Mouse (Mus musculus): Measurements from ENCODE around the gene Sik3.
"Not testable (repeated sequence)": the region's sequence is repeated elsewhere in the genome, so short reads cannot be mapped to it uniquely, and the experiment has no call there.

Gene Sik3

DNA sequence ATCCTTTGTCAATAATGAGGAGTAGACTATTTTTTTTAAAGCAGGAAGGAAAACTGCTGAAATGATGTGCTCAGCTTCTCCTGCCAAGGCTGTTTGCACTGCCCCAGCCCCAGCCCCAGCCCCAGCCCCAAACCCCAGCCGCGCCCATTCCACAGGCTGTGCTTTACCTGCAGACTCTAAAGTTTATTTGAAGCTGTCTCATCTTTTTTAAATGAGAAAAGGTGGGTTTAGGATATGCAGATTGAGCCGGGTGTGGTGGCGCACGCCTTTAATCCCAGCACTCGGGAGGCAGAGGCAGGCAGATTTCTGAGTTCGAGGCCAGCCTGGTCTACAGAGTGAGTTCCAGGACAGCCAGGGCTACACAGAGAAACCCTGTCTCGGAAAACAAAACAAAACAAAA is 143.2 kb downstream of the Sik3 start:
- not testable (repeated sequence) for DNase-seq

DNA sequence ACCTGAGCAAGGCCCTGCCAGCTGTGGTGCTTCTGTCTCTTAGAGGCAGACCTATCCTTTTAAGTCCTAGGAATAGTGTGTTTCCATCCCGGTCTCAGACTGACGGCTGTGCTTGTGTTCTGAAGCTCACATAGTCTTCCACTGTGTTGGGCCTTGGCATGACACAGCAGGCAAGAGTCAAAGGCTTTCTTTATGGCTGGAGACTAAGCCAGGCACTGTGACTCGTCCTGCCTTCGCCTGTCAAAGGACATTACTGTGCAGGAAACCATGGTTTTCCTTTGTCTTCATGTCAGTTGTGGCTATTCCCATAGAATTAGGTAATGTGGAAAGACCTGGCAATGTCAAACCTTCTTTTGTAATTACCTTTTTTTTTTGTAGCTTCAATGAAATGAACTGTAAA is 144.1 kb downstream of the Sik3 start:
- DNase-seq: no peak

DNA sequence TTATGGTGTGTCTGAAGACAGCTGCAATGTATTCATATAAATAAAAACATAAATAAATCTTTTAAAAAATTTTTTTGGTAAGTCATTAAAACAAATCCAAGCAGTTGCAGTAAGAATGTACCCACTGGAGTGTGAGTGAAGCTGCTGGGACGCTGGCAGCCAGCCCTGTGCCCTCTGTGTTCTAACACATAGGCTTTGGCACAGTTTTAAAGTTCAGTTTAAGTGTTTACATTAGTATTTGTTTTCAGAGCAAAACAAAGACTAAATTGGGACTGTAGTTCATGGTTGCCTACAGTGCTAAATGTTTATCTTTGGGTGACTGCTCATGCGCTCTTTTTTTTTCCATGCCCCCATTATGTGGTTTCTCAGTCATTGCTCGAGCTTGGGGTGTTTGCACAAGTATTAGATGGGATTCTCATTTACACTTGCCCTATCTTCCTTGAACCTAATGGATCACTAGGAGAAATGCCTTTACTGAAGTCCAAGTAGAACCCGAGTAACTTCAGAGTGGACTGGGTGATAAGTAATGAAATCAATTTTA is 145.7 kb downstream of the Sik3 start:
- DNase-seq: no peak

DNA sequence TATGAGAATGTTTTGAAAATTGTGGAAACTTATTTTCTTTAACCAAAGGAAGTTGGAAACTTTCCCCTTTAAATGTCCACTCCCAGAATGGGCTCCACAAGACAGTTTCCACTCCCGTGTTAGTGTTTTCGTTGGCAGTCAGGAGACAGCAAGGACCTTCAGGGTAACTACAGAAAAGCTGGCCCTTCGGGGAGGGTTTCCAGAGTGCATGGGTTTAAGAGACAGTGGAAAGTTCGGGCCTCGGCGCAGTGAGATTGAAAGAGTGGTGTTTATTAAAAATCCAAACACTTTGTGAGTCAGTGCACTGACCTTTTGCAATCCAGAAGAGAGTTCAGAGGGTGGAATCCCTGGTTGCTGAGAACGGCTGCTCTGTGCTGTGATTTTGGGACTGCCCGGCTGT is 150.8 kb downstream of the Sik3 start:
- DNase-seq: no peak

DNA sequence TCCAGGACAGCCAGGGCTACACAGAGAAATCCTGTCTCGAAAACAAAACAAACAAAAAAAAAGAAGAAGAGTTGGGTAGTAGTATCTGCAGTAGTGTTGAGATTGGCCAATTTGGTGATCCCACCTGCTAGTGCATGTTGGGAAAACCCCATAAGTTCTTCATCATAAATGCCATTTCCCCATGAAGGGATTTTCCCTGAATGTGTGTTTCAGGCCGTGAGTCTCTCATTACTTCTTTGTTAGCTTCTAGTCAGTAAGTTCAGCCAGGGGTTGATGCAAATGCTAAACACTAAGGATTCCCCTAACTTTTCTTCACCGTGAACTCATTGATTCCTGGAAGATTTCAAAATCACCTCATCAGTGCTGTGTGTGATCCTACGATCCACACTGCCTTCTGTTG is 156.2 kb downstream of the Sik3 start:
- DNase-seq: no peak

DNA sequence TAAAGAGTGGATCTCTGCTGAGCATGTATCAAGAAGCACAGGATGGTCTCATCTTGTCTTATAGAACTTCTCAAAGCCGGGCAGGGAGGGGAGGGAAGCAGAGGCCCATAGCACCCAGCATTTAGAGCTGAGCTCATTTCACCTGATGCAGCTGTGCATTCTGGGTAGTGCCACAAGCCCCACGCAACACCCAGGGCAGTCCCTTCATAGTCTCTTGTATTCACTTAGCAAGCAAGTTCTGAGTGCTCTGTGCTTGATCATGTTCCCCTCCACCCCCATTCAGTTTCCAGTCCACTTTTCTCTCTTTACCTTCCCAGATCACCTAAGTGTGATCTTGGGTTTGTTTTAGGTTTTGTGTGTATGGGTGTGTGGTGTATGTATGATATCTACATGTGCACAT is 159.6 kb downstream of the Sik3 start:
- no peak for DNase-seq

DNA sequence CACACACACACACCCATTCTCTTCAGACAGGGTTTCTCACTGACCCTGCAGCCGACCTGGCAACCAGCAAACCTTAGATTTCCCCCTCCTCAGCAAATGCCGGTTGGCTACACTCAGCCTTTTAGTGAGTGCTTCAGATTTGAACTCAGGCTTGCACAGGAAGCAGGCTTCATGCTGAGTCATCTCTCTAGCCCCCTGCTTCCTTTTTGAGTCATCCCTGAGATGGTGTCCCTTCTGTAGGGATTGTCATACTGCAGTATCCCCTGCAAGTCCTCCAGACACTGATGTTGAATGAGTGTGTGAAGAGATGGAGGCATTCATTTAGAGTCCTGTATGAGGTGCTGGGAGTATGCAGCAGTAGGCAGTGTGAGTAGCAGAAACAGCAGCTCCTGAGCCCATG is 160.3 kb downstream of the Sik3 start:
- no peak for DNase-seq

DNA sequence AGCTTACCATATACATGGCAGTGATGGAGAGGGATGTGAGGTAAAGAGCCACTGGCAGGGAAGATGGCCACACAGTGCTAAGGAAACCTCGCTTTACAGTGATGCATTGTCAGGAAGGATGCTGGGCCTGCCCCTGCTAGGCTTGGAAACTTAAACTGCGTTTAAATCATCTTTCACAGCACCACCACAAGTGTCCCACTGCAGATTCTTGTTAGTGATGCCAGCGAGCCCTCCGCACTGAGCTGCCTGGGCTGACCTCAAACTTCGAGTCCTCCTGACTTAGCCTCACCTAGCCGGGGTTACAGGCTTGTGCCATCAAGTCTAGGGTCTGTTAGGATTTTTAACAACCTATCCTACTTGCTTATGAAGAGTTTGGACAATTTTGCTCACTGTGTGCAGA is 161.3 kb downstream of the Sik3 start:
- DNase-seq: no peak

DNA sequence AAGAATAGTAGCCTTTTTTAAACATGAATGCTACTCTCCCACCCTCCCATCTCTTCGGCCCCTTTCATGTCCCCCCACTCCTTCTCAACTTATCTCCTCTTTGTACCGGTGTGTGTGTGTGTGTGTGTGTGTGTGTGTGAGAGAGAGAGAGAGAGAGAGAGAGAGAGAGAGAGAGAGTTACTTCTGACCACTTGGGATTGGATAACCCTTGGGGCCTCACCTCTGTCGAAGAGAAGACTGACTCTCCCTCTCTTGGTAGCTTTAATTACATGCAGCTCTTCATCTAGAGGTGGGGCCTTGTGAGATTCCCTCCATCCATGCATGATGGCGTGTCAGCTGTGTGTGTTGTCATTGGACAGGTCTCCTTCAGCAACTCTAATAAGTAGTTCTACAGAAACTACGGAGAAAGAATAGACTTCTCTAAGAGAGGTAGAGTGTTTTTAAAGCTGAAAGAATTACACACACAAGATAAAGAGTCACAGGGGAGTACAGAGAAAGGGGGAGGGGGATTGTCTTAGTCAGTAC is 162.2 kb downstream of the Sik3 start:
- DNase-seq: no peak

DNA sequence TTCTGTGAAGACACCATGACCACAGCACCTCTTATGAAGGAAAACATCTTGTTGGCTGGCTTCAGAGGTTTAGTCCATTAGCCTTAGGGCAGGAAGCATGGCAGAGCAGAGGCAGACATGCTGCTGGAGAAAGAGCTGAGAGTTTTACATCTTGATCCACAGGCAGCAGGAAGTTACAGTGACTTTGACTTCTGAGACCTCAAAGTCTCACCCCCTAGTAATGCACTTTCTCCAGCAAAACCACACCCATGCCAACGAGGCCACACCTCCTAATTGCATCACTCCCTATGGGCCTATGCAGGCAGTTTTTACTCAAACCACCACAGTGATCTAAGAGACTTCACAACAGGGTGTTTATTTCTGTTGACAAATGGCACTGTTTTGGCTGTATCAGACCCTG is 162.7 kb downstream of the Sik3 start:
- no peak for DNase-seq

DNA sequence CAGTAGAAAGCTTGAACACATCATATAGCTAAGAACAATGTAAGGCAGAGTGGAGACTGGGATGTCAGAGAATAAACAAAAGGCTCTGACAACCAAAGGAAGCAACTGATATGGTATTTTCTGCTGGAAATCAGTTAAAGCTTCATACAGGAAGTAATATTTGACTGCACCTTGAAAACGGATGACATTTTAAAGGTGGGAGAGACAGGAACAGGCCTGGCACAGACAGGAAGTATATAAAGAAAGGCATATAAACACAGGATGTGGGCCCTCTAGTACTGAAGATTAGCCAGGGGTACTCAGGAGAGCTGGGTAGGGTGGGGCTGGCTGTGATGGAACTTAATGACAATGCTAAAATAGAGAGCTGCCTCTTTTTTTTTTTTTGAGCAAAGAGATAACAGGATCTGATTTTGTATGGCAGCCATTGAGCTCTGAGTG is 163.3 kb downstream of the Sik3 start:
- DNase-seq: no peak

DNA sequence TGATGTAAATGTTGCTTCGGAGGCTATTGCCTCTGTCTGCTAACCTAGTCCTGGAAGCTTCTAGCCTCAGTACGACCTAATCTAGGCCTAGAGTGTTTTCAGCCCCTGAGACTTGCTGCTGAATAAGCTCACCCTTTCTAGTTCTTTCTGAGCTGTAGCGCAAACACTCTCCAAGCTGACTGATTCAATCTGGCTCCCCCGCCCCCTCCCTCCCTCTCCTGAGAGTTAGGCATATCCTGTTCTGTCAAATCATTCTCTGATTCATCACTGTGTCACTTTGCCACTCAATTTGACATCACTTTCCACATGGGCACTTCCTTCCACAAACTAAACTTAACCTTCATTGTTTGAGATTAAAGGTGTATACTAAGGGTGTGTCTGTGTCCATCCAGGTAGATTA is 164.0 kb downstream of the Sik3 start:
- no peak for DNase-seq

DNA sequence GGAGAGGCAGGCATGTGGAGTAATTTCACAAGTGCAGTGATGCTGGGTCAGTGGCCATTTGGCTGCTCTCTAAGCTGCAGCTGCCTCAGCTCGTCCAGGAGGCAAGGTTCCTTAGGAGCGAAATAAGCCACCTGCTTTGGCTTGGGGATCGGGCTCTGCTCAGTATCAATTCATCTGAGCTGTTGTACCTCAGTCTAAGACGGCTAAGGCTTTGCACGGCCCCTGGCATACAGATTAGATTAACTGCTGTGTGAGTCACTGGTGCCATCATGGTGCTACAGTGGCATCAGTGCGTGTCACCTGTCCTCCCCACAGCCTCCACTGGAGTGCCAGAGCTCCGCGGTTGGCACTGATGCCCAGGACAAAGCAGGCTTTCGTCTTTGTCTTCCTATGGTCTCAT is 166.0 kb downstream of the Sik3 start:
- DNase-seq: no peak

DNA sequence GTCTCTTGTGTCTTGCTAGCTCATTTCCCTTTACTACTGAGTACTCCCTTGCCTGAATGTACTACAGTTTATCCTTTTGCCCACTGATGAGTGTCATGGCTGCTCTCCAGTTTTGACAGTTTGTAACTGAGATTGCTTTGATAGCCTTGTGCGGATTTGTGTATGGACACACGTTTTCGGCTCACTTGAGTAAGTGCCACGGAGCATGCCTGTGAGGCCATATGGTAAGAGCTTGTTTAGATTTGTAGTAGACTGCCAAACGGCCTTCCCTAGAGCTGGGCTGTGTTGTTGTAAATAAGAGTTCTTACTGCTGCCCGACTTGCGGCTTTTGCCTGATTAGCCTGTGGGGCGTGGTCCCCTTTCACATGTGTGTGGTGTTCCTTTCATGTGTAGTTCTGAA is 168.7 kb downstream of the Sik3 start:
- DNase-seq: no peak

DNA sequence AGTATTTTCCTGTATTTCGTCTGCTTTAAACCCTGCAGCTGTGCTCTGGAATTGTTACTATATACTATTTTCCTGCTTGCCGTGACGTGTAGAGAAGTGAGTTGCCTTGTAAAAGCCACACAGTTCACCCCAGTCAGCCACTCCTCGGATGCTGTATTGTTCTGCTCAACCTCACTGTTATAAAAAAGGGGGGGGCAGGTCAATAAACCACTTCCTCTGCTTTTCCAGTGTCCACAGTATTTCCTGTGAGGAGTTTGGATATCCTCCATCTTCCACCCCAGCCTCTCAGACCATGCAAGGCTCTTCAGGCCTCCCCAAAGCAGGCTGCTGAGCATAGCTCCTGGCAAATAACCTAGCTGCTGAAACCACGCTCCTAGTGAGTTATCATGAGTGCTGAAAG is 171.9 kb downstream of the Sik3 start:
- DNase-seq: no peak

DNA sequence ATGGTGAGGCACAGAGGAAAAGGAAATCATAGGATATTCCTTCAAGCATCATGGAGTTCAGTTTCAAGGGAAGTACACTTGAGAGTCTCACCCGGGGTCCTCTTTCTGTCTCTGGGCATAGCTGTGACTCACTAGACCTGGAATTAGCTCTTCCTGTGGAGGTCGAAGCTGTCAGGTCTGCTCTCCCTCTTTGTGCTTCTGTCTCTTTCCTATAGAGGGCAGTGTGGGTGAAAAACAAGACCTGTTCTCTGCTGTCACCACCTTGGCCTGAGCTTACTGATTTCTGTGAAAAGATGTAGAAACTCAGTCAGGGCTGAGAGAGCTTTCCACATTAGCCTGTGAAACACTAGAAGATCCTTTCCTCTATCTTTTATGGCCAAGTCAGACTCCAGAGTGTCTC is 172.6 kb downstream of the Sik3 start:
- DNase-seq: no peak

DNA sequence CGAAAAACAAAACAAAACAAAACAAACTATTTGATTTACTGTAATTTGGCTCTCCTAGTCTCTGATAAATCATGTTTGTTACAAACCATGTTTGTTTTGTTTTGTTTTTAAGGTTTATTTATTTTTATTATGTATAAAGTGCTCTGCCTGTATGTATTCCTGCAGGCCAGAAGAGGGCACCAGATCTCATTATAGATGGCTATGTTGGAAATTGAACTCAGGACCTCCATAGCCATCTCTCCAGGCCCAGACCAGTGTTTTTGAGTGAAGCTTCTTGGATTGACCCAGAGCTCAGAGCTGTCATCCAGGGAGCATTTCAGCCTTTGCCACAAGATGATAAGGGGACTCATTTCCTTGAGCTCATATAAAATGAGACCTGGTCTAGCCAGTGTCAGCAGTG is 173.8 kb downstream of the Sik3 start:
- no peak for DNase-seq

DNA sequence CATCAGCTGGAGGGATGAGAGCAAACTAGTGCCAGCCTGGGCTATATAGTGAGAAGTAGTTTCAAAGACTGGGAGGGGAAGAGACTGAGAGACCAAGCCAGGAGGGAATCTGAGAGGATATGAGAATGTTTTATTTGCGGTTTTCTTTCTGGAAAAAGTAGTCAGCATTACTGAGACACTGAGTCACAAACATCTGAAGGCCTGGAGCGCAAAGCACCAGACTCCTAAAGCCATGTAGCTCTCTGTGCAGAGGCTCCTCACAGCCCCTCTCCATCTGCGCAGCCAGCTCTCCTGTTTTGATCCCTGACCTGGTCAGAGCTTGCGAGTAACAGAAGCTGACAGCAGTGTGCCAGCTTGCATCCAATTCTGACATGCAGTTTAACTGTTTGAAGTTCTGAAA is 175.8 kb downstream of the Sik3 start:
- no peak for DNase-seq

DNA sequence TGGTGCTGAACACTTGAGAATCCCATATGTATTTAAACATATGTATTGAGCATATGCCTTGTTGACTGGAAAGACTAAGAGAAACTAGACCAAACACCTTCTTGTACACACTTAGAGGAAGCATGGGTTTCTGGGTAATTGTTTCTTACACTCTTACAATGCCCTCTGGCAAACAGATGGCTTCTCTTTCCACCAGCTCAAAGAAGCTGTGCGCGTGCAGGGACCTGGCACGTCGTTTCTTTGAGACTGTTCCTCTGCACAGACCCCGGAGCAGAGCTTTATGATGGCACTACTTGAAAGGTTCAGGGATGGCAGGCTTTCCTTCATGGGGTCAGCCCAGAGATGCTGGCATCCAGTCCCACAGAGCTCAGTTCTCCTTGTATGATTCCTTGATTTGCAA is 176.3 kb downstream of the Sik3 start:
- DNase-seq: no peak

DNA sequence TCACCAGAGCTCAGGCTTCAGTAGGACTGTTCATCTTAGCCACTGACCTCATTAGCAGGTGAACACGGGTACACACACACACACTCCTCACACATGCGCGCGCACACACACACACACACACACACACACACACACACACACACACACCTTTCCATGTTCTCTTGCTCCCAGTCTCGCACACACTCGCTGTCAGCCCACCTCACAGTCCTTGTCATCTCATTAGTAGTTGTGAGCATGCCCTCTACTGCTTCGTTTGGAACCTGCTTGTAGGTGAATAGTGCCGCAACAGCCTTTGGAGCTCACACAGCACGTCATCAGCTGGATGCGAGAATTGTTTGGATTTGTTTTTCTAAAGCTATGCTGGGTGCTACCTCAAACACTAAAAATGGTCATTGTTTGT is 176.8 kb downstream of the Sik3 start:
- no peak for DNase-seq

DNA sequence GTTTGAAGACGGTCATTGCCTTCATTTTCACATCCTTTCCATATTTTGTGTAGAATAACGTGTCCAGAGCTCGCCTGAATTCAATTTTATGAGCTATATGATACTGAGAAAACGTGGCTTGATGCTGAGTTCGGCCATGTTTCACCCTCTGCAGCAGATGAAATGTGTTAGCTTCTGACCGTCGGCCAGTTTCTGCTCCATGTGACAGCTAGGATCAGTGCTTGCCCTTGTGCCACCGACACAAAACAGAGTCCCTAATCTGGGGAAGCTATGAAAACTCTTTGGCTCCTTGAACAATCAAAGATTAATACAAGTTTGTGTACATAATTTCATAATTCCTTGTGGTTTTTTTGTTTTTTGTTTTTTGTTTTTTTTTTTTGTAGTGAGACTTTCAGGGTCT is 178.6 kb downstream of the Sik3 start:
- no peak for DNase-seq

DNA sequence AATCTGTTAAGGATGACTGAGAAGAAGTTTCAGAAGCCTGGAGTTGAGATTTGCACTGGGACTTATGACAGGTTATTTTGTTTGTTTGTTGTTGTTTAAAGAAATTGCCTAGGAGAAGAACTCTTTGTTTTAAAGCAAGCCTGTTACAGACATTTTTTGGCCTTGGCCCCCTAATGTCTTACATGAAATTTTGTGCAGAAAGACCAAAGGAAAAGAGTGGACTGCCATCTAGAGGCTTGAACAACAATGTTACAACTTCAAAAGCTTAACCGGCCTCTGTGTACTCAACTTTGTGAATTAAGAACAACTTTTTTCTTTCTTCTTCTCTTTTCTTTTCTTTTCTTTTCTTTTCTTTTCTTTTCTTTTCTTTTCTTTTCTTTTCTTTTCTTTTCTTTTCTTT is 179.0 kb downstream of the Sik3 start:
- DNase-seq: no peak

DNA sequence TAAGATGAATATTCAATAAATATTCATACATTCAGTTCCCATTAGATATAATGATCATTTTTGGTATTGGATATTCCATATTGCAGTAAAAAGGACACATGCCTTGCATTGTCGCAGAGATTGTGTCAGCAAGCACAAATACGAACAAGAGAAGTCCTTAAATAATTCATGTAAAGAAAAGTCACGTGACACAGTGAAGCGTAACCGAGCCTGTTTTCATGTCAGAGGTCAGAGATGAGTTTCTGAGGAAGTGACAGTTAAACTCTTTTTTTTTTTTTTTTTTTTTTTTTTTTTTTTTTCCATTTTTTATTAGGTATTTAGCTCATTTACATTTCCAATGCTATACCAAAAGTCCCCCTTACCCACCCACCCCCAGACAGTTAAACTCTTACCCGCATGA is 180.0 kb downstream of the Sik3 start:
- no peak for DNase-seq

DNA sequence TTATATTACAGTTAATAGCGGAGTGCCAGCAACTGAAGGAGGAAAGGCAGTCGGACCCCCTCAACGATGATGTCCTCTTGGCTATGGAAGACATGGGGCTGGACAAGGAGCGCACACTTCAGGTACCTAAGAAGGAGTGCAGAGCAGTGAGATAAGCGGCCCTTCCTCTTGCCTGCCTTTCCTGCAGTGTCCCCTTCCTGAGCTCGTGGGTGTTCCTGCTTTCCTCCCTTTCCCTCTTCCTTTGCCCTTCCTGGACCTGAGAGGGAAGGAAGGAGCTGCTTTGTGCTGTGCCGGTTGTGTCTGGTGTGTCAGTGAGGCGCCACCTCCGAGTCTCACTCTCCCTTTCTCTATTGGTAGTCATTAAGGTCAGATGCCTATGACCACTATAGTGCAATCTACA is 182.2 kb downstream of the Sik3 start:
- DNase-seq: no peak

DNA sequence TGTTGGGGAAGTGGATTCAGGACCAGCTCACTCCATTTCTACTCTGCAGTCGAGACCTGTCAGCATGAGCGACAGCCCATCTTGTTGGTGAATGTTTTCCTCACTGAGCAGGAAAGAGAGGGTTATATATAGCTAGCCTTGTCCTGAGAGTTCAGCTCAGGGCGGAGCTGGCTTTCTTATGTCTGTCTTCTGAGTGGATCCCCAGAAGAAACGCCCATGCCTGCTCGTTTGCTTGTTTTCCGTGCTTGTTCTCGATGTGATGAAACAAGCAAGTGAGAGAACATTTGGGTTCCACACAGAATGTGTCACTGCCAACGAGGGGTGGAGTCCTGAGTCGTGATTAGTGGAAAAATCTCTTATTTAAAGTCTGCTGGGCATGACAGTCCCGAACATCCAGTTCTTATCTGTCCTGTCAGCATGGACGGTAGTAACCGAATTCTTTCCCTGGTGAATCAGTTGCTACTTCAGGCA is 184.1 kb downstream of the Sik3 start:
- no peak for DNase-seq

DNA sequence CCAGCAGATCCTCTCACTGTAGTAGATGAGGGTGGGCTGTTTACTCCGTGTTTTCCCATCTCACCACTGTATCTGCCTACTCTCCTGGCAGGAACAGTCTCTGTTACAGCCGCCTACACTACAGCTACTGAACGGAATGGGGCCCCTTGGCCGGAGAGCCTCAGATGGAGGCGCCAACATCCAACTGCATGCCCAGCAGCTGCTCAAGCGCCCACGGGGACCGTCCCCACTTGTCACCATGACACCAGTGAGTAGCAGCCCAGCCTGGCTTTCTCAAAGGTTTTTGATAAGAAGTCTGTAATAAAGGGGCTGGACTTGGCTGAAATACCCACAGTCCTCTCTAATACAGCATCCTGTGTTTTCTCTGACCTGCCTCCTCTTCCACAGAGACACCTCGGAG is 185.8 kb downstream of the Sik3 start:
- peak; percentile 38 for DNase-seq
